Mouse (Mus musculus) cerebellum, adult 2 months (tissue): ENCODE measurements around the gene Ptpn14. TPM values are rescaled to one million over a fixed set of nuclear protein-coding genes. Genes with fewer than 3 reads are reported as not detected.

Experiments
- DNase-seq, 2 experiments: peaks; one replicate each; pipeline ENCODE4 v3.0.0; 2021
- H3K27ac ChIP-seq: fragments of 200-500 bp; 2 replicates; pipeline ENCODE4 v1.5.1; 2012; ENCODE audit warnings: low read length, control low read depth, inconsistent platforms; ENCODE audit not compliant: insufficient read depth
- H3K27me3 ChIP-seq: fragments of 200-500 bp; 2 replicates; pipeline ENCODE4 v1.6.1; 2012; ENCODE audit warnings: inconsistent platforms, mild to moderate bottlenecking, low read length, moderate library complexity; ENCODE audit not compliant: control insufficient read depth, insufficient read depth
- H3K4me1 ChIP-seq: fragments of 200-500 bp; 2 replicates; pipeline ENCODE4 v1.6.1; 2011; ENCODE audit warnings: low read length; ENCODE audit not compliant: control insufficient read depth, insufficient read depth
- H3K4me3 ChIP-seq: fragments of 200-500 bp; replicated peaks from 2 replicates; pipeline ENCODE3; 2011; ENCODE audit warnings: mild to moderate bottlenecking, low read depth, low read length, control low read depth; ENCODE audit not compliant: insufficient read depth
- CTCF ChIP-seq: fragments of 200-500 bp; IDR thresholded peaks from 2 replicates; pipeline ENCODE4 v1.5.1; 2011; ENCODE audit warnings: low read depth, mild to moderate bottlenecking, control low read depth, low read length, moderate library complexity, borderline replicate concordance; ENCODE audit not compliant: insufficient read depth
- POLR2A ChIP-seq: fragments of 200-500 bp; IDR thresholded peaks from 2 replicates; pipeline ENCODE4 v1.6.1; 2011; ENCODE audit warnings: low read length, control low read depth, borderline replicate concordance; ENCODE audit not compliant: insufficient read depth
- WGBS: fragments of 180-500 bp; shearing (Covaris S2); methylation state at CpG from one replicate; pipeline ENCODE4 v1.1.7; 2018; 5-methylcytosine and 5-hydroxymethylcytosine counted together
- polyA plus RNA-seq: library from polyadenylated mRNA; depleted of rRNA; stranded (reverse); fragments of >200 nt; gene quantifications from 2 replicates; pipeline ENCODE4 v1.2.3, GENCODE M21; 2012

The Ptpn14 gene
- polyA plus RNA-seq, 1 experiment: 1.4 TPM

DNA sequence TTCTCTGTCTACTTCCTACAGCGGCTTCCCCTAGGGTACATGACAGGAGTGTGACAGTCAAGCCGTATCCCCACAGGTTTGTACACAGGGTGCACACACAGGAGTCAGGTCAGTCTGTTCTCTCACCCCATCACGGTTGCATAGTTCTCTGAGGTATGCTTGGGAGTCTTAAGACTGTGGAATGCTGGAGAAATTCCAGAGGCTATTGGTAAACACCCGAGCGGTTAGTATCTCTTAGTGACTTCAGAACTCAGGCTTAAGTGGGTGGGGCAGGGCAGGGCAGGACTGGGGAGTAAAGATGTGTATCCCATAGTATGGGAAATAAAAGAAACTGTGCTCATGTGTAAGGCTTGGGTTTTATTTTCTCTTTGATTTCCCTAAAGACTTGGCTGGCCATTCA is 50.3 kb downstream of the Ptpn14 start:
- no peak overlapping the region for H3K27ac ChIP-seq
- WGBS: 64% methylated on average over 5 of the region's 5 CpGs
- TF ChIP-seq CTCF (no peak), POLR2A (no peak)
- no peaks in the 10 kb centered on the region for H3K27me3 ChIP-seq
- no peaks in the 10 kb centered on the region for H3K4me1 ChIP-seq
- no peak overlapping the region for H3K4me3 ChIP-seq
- no peak for DNase-seq

DNA sequence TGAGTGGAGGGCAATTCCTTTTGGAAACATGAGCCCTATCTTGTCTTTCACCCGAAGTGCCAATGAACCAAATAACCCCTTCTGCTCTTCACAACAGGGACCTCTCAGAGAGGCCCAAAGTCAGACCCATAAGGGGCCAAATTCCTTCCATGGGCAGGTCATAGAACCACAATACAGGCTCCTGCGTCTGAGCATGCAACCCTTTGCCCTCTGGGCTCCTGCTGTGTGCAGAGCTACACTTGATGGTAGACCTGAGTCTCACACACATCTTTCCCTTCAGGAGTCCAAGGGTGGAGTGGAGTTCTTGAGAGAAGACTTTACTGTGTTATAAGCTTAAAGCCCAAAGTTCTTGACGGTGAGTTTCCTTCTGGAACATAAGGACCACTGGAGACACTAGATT is 51.2 kb downstream of the Ptpn14 start:
- 61% methylated on average over 3 of the region's 3 CpGs for WGBS
- no peaks in the 10 kb centered on the region for H3K27me3 ChIP-seq
- no peak overlapping the region for H3K4me3 ChIP-seq
- H3K27ac ChIP-seq: no peak overlapping the region
- no peak for DNase-seq
- no peaks in the 10 kb centered on the region for H3K4me1 ChIP-seq
- TF ChIP-seq POLR2A (no peak), CTCF (no peak)

DNA sequence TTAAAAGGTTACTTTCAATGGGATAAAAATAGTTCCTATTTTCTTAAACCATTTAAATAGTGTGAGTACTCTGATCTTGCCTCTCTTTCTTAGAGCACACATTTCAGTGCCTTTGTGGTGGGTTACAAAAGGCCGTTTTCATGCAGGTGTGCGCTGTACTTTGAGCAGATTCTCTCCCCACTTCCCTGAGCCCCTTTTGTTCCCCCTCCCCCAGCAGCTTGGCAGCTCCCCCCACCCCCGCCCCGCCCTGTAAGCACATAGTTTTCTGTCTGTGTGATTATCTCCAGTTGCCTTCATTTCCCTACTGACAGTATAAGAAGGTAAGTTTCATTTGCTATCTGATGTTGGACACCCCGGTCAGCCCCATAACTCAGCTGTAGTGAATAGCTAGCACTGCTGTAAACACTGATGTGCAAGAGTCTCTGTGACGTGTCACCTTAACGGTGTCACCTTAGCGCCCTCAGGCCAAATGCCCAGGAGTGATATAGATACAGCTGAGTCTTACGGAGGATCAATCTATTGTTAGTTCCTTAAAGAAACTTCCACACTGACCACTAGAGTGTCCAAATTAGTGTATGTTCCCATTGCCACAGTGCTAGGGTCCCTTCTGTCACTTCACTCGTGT is 53.8 kb downstream of the Ptpn14 start:
- Histone ChIP-seq H3K27ac (no peak overlapping the region), H3K4me3 (no peak overlapping the region), H3K27me3 (no peaks in the 10 kb centered on the region), H3K4me1 (no peaks in the 10 kb centered on the region)
- TF ChIP-seq POLR2A: no peak
- WGBS: 86% methylated on average over 10 of the region's 10 CpGs
- DNase-seq: no peak

DNA sequence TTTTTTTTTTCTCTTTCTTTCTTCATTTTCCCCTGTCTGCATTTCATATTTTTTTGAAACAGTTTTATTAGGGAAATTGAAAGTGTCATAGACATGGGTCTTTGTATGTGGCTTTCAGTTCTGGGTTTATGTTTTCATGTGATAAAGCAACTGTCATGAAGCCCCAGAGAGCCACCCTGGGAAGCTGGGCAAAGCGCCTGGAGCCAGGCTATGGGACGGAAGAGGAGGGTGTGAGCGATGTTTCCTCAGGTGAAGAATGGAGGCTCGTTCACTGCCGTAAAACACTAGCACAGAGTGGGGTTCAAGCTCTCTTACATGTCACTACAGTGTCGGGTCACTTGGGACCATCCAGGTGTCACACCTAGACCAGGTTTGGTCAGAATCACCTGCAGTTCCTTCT is 54.6 kb downstream of the Ptpn14 start:
- no peak overlapping the region for H3K4me3 ChIP-seq
- 85% methylated on average over 6 of the region's 6 CpGs for WGBS
- no peak for DNase-seq
- no peak overlapping the region for H3K27ac ChIP-seq
- no peaks in the 10 kb centered on the region for H3K27me3 ChIP-seq
- H3K4me1 ChIP-seq: no peaks in the 10 kb centered on the region
- TF ChIP-seq POLR2A (no peak), CTCF (no peak)

DNA sequence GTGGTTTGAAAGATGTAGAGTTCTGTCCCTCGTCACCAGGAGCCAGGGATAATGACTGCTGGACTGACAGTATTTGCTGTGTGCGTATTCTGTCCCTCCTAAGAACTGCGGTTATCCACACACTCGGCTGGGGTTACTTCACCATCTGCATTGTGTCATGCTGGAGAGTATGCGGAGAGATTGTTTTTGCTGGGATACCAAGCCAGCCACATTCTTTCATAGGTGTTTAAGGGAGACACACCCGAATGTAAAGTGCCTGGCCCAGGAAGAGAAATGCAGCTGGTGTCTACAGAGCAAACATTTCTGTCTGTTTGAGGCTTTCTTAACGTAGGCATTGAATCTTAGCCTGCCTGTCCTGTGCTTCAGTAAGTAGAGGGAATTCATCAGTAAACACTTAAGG is 56.4 kb downstream of the Ptpn14 start:
- H3K27me3 ChIP-seq: no peaks in the 10 kb centered on the region
- no peak overlapping the region for H3K27ac ChIP-seq
- no peak for DNase-seq
- no peak for TF ChIP-seq CTCF
- TF ChIP-seq POLR2A: no peak
- WGBS: 84% methylated on average over 7 of the region's 7 CpGs
- H3K4me1 ChIP-seq: no peaks in the 10 kb centered on the region; the same call in 1 of the 2 replicates
- no peak overlapping the region for H3K4me3 ChIP-seq

DNA sequence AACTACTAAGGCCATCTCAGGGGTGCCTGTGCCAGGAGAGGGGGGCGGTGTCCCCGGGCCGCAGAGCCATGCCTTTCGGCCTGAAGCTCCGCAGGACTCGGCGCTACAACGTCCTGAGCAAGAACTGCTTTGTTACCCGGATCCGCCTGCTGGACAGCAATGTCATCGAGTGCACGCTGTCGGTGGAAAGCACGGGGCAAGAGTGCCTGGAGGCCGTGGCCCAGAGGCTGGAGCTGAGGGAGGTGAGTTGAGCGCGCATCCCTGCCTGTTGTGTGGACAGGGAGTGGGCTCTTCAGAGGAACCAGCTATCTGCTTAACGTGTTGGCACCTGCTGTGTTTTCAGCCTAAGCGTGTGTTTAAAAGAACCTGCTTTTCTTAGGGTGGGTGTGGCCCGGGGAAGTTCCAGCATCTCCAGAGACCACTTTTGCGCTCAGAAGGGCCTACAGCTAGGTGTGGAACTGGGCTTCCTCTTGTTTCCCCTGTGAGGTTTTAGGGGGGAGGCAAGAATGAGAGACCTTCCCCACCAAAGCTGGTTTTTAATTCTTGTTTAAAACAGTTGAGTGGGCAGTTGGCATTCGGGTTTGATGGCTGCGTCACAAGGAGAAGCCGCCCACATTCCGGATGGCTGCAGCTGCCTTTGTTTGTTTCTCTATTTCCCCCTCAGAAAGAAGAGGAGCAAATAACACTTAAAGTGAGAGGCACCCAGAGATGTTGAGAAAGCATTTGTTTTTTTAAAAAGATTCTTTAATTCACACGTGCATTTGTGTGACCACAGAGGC is 58.8 kb downstream of the Ptpn14 start:
- TF ChIP-seq CTCF (no peak), POLR2A (no peak)
- WGBS: 31% methylated on average over 26 of the region's 26 CpGs
- no peaks in the 10 kb centered on the region for H3K27me3 ChIP-seq
- no peaks in the 10 kb centered on the region; the same call in 1 of the 2 replicates for H3K4me1 ChIP-seq
- no peak for DNase-seq
- H3K4me3 ChIP-seq: no peak overlapping the region
- no peak overlapping the region for H3K27ac ChIP-seq

DNA sequence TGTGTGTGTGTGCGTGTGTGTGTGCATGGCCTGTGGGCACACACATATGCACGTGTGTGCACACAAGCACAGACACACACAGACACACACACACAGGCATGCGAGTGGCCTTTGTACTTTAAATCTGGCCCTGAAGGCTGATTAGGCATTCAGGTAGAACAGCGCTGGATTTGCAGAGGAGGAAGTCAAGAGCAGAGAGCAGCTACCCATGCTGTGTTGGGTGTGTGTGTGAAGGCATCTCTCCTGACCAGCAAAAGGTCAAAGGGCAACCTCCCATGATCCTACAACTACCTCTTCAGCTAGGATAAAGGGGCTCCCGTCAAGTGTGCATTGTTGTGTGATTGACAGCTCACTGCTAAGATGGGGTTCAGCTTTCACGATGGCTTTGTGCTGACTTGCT is 61.5 kb downstream of the Ptpn14 start:
- TF ChIP-seq POLR2A: no peak
- TF ChIP-seq CTCF: no peak
- WGBS: 60% methylated on average over 6 of the region's 6 CpGs

DNA sequence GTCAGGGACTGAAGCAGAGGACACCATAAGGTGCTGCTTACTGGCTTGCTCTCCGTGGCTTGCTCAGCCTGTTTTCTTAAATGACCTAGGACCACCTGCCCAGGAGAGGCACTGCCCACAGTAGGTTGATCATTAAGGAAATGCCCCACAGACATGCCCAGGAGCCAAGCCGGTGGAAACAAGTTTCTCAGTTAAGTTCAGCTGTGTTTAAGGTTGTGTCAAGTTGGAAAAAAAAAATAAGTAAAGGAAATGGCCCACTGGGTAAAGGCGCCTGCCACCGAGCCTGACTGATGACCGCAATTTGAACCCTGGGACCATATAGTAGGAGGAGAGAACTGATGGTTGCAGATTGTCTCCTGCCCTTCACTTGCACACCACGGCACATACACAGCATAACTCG is 62.6 kb downstream of the Ptpn14 start:
- 84% methylated on average over 7 of the region's 7 CpGs for WGBS
- no peaks in the 10 kb centered on the region; the same call in 1 of the 2 replicates for H3K4me1 ChIP-seq
- DNase-seq: no peak
- no peak for TF ChIP-seq POLR2A
- no peak for TF ChIP-seq CTCF
- H3K27me3 ChIP-seq: no peaks in the 10 kb centered on the region
- no peak overlapping the region for H3K4me3 ChIP-seq
- no peak overlapping the region for H3K27ac ChIP-seq

More for the DNA sequence above, 61.5 kb downstream of the Ptpn14 start:
- Histone ChIP-seq H3K4me3 (no peak overlapping the region), H3K27me3 (no peaks in the 10 kb centered on the region), H3K27ac (no peak overlapping the region), H3K4me1 (no peaks in the 10 kb centered on the region; the same call in 1 of the 2 replicates)
- DNase-seq: no peak
